Mouse (Mus musculus) adrenal gland (tissue): ENCODE measurements around the gene Gatb.

Experiments used
- intact Hi-C: fragments of 180-260 bp; cut with DNase I; formaldehyde crosslinking; loops from one replicate; pipeline ENCODE4 v1.15.1; 2025

Gene Gatb

DNA sequence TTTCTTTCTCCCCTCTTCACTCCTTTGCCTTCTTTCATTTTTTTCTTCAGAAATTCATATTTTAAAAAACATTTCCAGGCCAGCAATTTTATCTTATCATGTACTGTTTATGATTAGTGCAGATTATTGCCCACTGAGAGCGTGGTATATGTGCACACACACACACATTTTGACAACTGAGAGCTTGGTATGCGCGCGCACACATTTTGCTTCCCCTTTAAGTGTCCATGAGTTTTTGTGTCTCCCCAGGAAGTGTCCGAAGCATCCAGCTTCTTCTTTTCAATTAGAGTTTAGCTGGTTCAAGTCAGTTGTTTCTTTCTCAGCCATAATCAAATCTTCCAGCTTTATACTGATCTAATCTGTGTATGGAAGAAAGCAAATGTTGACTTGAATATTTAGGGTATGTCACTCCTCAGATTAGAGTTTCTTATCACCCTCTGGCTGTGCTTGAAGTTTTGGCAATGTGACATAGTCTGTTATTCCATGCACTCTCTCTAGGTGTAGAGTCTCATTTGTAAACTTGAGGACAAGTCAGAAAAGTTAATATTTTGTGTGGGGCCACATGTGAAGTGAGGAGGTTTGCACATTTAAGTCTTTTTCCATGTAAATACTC is 18.8 kb downstream of the Gatb start:
- intact Hi-C loops = no loop called here

DNA sequence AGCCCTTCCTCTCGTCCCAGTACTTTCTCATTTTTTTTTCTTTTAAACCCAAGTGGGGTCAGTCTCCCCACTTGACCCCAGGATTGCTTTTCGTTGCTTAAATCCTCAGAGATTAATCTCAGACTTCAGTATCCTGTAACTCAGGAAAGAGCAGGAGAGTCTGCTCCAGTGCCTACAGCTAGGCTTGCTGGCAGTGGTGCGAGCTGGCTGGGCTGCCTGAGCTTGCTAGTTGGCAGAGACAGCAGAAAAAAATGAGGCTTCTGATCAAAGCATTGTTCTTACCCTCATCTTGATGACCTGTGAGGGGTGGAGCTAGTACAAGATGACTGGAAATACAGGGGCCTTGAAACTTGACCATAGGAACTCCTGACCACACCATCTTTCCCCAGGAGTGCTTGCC is 20.5 kb downstream of the Gatb start:
- intact Hi-C loops = no loop called here

DNA sequence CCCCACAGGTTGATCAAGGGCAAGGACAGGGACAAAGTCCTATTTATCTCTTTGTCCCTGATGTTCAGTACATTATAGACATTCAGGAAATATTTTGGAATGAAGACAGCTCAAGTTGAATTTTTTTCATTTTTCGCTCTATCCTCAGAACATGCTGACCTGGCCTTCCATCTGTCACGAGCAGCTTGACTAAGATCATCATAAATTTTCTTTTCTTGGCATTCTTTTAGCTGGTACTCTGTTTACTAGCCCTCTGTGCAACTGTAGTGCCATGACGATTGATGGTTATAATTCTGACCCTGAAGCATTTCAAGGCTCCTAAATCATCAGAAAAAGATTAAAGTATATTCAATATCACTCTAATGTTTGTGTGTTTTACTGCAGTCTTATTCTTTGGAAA is 25.6 kb downstream of the Gatb start:
- intact Hi-C loops = no loop called here

DNA sequence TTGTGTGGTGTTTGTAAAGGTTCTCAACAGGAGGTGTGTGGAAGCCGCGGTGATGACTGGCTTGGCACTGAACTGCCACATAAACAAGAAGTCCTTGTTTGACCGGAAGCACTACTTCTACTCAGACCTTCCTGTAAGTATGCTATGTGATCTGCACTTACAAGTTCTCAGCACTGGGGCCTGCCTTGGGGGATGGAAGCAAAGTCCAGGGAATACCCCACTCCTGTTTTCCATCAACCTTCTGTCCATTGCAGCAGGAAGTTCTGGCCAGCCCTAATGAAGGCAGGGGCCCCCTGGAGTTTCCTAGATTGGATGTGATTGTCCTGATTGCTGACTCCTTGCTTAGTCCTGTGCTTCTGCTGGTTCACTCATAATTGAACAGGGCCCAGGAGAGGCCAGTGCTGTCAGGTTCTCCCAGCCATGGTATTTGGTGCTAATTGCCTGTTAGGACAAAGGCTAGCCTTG is 28.0 kb downstream of the Gatb start:
- intact Hi-C loops = no loop called here

DNA sequence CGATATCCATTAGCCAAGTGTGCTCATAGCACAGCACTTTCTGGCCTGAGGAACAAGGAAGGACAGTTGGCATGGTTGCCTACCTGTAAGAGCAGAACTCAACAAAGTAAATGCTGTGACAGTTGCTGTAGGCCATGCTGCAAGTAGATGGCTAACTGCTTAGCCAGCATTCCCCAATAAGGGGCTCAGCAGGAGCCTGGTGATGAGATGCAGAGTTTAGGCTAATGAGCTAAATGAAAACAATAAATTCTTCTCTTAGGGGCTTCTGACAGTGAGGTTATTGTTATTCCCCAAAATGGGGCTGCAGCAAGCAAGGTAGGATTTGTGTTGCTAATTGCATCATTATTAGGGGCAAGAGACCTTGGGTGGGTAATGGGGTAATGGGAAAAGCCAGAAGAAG is 29.9 kb downstream of the Gatb start:
- intact Hi-C loops = no loop called here

DNA sequence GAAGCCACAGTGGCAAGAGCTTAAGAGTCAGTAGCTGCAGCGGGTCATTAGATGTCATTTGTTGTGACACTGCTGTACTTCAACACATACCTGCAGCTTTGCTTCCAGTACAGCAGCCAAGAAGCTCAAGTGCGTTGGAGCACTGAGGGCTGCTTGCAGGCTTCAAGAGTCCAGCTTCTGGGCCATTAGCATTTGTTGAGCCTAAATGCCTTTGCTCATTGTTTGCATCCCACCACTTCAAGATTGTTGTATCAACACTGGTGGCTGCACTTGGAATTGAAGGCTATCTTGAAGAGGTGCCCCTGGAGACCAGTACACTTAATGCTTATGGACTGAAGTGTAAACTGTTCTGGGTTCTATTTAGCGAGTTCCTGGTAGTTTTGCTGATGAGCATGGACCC is 33.0 kb downstream of the Gatb start:
- intact Hi-C loops = no loop called here

DNA sequence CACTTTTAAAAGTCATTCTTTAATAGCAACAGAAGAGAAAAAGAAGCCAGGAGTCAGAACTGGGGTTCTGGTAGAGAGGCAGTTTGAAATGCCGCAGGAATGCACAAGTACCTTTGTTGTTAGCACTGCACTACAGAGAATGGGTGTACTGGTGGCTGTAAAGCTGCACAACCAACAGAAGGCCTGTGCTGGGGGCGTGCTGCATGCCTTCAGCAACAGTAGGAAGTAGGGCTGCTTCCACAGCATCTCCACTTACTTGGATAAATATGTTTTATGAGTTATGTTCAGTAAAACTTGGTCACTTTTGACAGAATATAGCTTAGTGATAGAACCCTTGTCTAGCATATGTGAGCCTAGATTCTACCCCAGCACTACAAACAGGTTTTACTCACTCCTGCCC is 33.8 kb downstream of the Gatb start:
- intact Hi-C loops = no loop called here

DNA sequence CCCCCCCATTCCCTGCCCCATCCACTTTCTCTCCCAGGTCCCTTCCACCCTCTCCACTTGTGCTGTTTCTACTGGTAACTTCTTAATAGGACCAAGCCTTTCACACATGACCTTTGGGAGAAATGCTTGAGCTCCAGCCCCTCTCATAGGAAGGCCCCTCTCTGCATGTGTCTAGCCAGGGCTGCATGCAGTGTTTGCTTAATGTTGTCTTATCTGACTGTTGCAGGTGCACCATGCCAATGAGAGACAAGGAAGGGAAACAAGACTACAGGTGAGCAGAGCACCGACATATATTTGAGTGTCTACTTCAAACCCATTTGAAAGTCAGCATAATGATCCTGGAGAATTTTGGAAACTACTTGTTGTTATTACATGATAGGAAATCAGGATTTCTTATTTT is 42.5 kb downstream of the Gatb start:
- intact Hi-C loops = no loop called here

DNA sequence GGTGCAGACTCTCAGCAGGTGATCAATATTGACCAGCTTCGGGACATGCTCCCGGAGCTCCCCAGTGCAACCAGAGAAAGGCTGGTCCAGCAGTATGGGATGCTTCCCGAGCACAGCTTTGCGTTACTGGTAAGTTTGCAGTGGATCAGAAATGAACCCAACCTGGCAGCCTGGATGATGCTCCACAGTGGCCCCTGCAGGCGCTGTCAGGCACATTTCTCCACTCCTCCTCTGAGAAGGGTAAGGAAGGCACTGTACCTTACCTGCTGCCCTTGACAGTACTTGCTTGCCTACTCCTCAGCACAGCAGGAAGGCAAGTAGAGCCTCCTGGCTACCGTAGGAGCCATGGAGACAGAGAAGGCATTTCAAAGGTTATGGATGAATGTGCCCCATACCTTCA is 45.0 kb downstream of the Gatb start:
- intact Hi-C loops = no loop called here

DNA sequence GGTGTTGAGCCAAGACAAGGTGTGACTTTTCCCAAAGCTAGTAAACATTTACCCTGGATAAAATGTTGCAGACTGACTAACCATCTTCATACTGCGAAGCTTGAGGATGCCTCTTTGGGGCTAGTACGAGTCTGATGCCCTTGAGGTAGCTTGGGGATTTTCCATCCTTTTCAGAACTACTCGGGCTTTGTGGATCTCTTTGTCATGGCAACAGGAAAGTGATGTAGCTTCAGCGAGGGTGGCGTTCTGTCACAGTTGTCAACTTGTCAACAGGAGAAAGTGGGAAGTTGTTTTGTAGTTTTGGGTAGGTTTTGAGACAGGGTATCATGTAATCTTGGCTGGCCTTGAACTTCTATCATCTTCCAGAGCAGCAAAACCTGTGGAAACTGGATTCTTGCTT is 45.4 kb downstream of the Gatb start:
- intact Hi-C loops = no loop called here

DNA sequence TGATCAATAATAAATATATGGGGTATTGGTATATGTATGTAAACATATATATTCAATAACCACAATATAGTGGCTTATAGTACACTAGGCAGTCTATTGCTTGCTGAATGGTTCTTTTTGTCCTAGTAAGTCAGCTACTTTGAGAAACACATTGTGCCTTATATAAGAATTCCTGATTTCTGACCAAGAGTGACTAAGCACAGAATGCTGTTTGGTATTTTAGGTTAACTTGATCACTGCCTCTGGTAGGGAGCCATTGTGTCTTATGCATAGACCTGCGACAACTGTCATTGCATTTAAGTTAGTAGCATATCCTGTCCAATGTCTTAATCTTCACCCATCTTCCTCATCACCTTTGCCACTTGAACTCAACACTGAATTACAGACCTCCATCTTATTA is 45.8 kb downstream of the Gatb start:
- intact Hi-C loops = no loop called here

DNA sequence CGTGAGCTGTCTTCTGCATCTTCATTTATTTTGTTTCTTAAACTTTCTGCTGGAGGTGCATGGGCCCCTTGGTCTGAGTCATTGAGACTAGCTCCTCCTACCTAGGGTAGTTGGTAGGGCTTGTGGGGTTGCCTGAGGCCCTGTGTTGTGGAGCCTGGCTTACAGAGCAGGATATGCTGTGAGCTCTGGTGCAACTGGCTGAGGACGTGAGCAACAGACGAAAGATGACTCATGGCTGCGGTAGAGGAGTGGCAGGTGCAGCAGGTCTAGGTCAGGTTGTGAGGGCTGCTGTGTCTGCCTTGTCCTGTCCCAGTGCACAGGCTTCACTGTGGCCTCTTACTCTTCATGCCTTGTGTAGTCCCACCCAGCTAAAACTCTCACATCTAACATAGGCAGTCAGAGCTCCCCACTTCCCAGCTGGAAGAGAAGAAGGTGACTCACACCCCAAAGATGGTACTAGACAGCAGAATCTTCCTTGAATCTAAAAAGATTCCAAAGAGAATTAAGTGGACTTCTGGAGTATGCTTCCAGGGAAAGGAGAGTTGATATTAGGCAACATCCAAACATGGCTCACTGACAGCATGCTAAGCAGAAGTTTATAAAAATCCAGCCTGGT is 56.1 kb downstream of the Gatb start:
- intact Hi-C loops = no loop called here

DNA sequence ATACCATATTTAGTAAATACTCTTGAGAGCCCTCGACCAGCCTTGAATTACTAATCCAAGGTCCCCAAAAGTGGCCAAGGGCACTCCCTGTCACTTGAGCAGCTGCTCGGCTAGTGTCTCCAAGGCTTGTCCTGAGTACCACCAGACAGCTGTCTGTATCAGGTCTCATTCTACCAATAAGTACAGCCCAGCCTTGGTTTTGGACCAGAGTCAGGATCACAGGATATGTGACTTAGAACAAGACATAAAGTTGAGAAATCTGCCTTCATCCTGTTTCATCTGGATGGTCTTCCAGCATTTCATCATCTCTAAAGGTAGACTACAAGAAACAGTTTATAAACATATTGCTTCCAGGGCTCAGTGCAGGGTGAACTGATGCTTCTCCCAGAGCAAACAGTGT is 59.8 kb downstream of the Gatb start:
- intact Hi-C loops = no loop called here

DNA sequence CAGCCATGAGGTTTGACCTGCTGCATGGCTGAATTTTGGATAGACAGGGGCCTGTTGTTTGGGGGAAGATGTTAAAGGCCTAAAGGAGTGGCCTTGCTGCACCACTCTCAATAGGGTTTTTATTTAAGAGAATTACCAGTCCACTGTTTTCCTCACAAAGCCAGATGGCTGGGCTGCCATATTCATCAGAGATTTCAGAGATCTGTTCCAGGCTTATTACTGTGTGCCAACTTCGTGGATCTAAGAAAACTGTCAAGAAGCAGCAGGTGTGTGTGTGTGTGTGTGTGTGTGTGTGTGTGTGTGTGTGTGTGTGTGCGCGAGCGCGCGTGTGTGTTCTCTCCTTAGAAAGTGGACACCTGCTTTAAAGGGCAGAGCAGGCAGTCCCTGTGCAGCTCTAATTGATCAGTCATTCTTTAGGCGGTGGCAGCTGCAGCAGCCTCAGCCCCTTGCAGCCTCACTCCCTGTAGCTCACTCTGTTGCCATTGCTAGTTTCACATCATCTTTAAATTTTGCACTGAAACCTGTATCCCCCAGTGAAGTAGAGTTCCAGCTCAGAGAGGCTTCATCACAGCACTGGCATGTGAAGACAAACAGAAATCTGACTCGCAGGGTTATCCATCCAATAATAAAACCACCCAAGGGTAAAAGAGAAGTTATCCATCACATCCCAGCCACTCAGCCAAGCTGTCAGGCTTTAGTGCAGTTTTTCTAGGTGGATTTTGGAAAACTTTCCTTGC is 60.6 kb downstream of the Gatb start:
- intact Hi-C loops = no loop called here

DNA sequence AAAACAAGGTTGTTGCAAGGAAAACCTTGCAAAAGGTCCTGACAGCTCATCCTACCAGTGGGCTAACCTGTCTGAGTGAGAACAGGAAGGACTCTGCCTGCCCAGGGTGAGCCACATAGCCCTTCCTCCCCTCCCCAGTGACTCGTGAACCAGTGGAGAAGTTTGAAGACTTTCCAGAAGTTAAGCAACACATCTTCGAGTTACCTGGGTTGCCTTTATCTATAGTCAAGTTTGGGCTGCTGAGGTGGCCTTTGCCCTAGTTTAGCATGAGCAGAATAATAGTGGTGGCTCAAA is 61.2 kb downstream of the Gatb start:
- intact Hi-C loops = no loop called here

DNA sequence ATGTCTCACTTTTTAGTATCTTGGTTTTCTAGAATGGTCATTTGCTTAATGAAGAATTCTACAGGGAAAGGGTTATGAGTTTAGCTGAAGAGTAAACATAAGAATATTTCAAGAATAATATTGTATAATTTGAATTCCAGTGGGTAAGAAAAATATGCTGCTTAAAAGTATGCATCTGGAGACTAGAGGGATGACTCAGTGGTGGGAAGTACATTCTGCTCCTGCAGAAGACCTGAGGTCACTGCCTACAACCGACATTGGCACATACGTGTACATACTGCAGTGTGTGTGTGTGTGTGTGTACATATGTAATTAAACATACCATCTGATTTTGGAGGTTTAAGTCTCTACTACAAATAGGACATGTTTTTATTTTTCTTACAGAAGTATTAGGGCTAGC is 61.7 kb downstream of the Gatb start:
- intact Hi-C loops = no loop called here

DNA sequence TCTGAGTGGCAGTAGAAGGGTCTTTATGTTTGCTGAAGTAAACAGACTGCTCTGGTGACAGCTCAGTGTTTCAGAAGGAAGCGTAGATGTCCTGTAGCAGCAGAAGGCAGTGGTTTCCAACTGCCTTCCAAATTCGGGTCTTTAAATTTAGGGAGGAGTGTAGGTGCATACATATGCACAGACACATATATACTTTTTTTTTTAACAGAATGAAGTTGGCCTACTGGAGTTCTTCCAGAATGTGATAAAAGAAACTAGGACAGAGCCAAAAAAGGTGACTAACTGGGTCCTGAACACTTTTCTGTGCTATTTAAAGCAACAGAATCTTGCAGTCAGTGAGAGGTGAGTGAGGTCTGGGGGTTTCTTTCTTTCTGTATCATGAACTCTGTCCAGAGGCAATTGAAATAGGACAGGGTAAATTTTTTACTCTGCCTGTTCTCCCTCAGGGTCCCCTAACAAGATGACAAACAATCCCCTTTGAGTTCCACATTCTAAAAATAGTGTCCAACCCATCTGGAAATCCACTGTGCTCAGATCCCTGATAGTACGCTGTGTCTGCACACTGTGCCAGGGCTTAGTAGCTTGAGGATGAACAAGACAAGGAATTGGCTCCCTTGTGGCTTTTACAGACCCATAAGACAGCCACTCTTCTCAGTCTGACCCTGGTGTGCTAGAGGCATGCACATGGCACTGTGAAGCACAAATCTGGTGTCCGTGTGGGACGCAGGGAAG is 63.0 kb downstream of the Gatb start:
- intact Hi-C loops = no loop called here

DNA sequence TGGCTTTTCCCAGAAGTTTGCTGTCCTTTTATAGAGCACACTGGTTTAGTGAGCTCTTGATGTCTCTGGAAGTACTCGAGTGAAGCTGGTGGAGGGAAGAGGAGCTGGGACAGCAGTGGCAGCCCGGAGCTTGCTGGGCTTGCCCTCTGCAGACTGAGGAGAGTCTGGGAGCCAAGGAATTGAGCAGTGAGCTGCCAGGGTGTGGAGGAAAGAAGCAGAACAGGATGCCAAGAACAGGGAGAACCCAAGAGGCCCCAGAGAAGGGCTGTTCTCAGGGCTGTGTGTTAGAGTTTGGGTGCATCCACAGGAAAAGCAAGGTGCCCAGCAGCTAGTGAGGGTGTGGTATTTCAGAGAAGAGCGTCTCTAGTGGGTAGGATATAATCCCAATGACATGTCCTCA is 67.8 kb downstream of the Gatb start:
- intact Hi-C loops = no loop called here

DNA sequence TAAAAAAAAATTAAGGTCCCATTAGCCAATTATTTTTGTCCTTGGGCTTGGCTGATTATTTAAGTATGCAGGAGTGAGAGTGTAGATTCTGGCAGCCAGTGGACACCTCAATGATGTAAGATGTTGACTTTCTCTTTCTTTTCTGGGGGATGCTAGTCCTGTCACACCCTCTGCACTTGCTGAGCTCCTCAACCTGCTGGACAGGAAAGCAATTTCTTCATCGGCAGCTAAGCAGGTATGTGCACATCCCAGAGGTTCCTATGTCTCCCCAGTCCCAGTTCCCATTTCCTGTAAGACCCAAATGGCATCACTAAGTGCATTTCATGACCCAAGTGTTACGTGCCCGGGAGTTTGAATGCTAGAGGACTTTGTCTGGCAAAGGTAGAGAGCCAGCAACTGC is 70.9 kb downstream of the Gatb start:
- intact Hi-C loops = no loop called here

DNA sequence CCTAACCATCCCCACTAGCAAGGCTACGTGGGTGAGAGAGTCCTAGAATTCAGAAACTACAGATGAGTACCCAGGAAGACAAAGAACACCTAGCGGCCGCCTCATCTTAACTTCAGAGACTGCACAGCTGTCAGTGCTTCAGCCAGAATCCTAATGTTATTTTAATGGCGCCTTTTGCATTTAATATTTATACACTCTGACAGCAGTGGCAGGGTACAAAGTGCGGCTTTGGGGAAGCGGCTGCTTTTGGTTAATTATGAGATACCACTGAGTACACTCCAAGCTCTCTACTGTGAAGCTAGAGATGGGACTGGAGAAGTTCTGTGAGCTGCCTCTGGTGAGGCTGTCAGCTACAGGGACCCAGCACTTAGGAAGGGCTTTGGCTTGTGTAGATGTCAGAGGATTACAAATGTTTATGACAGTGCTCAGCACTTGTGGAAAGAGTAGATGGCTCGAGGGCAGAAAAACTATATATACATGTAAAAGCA is 71.6 kb downstream of the Gatb start:
- intact Hi-C loops = no loop called here

DNA sequence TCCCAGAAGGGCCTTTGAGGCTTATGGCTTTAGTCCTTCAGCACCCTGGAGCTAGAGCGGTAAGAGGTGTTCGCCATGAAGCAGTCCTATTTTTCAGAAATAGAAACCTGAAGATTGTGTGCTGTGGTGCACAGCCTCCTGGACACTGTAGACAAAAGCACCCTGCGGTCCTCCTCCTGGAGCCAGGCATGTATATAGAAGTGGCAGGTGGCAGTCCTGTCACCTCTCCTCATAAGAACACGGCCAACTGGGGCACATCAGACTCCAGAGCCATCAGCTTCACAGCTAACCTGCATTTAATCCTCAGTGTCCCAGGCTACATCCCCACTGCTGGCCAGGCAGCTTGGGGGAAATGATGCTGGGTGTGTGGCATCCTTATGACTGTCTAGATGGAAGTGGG is 75.3 kb downstream of the Gatb start:
- intact Hi-C loops = no loop called here
